Mouse (Mus musculus) E14TG2a.4 (cell line): Measurements from ENCODE around the gene Aarsd1.
A peak's percentile ranks its signal among the peaks of the same experiment; 100 is the strongest.
"Not testable (repeated sequence)": the region's sequence is repeated elsewhere in the genome, so short reads cannot be mapped to it uniquely, and the experiment has no call there.

ENCODE experiments used
- H3K27me3 ChIP-seq: 2 replicates; pipeline ENCODE4 v1.6.1; 2014; ENCODE audit warnings: low read length, control low read depth; ENCODE audit not compliant: insufficient read depth
- H3K36me3 ChIP-seq: 2 replicates; pipeline ENCODE4 v1.6.1; 2014; ENCODE audit warnings: low read length, control low read depth; ENCODE audit not compliant: insufficient read depth
- H3K4me1 ChIP-seq: replicated peaks from 2 replicates; pipeline ENCODE4 v1.6.1; 2014; ENCODE audit warnings: low read depth, low read length, control low read depth
- H3K4me3 ChIP-seq: replicated peaks from 2 replicates; pipeline ENCODE4 v1.5.1; 2014; ENCODE audit warnings: mild to moderate bottlenecking, low read length
- H3K9me3 ChIP-seq: 2 replicates; pipeline ENCODE4 v1.6.1; 2014; ENCODE audit warnings: low read length, control low read depth
- CTCF ChIP-seq: conservative IDR thresholded peaks from 2 replicates; pipeline ENCODE4 v1.5.1; 2014; ENCODE audit warnings: low read length
- NANOG ChIP-seq: IDR thresholded peaks from 2 replicates; pipeline ENCODE4 v1.6.1; 2014; ENCODE audit warnings: borderline replicate concordance, low read length, mixed read lengths
- POU5F1 ChIP-seq: IDR thresholded peaks from 2 replicates; pipeline ENCODE4 v1.6.1; 2014; ENCODE audit warnings: low read length, borderline replicate concordance

Aarsd1 gene

GRCm38 (mm10) chr11:101417101-101417855 lies at the start of gene Aarsd1:
Gene Aarsd1, minus strand, starts transcription at chr11:101417615.
- H3K4me3 ChIP-seq, result peak within 1 kb of the TSS; percentile 93
- no peaks in the 10 kb centered on the region for H3K9me3 ChIP-seq
- no peak for TF ChIP-seq POU5F1
- no peak for TF ChIP-seq CTCF
- no peak for TF ChIP-seq NANOG
- H3K36me3 ChIP-seq, result peaks cover 29% of the 10 kb centered on the region
- H3K4me1 ChIP-seq, result peaks cover 41% of the 10 kb centered on the region
- no peaks in the 10 kb centered on the region for H3K27me3 ChIP-seq

- H3K9me3 ChIP-seq, result not testable (repeated sequence)
- peaks cover 40% of the 10 kb centered on the region for H3K27me3 ChIP-seq
- H3K4me3 ChIP-seq, result peak overlapping the region; percentile 91
- peaks cover 82% of the 10 kb centered on the region for H3K4me1 ChIP-seq
- H3K36me3 ChIP-seq, result peaks cover 25% of the 10 kb centered on the region
Observed at GRCm38 (mm10) chr11:101466552-101466950, 49.1 kb upstream of the Aarsd1 start.

- Histone ChIP-seq H3K9me3 (no peaks in the 10 kb centered on the region), H3K4me1 (peaks cover 81% of the 10 kb centered on the region), H3K36me3 (peaks cover 26% of the 10 kb centered on the region), H3K27me3 (peaks cover 35% of the 10 kb centered on the region), H3K4me3 (peak within 1 kb of the TSS; percentile 91)
- TF ChIP-seq CTCF (no peak), NANOG (no peak), POU5F1 (no peak)
Observed at GRCm38 (mm10) chr11:101465869-101466551, 48.6 kb upstream of the Aarsd1 start, which contains the start of gene Vat1. Gene Vat1, minus strand, starts transcription at chr11:101466230.

GRCm38 (mm10) chr11:101465101-101465868 lies 47.9 kb upstream of the Aarsd1 start:
- H3K4me3 ChIP-seq, result peak overlapping the region; percentile 91
- H3K36me3 ChIP-seq, result peaks cover 29% of the 10 kb centered on the region
- H3K27me3 ChIP-seq, result peaks cover 28% of the 10 kb centered on the region
- H3K9me3 ChIP-seq, result no peaks in the 10 kb centered on the region
- no peak for TF ChIP-seq CTCF
- TF ChIP-seq NANOG, result no peak
- no peak for TF ChIP-seq POU5F1
- H3K4me1 ChIP-seq, result peaks cover 81% of the 10 kb centered on the region

GRCm38 (mm10) chr11:101464211-101465100 lies 47.0 kb upstream of the Aarsd1 start, which contains the start of gene Rnd2:
Gene Rnd2, plus strand, starts transcription at chr11:101464999.
- H3K27me3 ChIP-seq, result peaks cover 22% of the 10 kb centered on the region
- peaks cover 33% of the 10 kb centered on the region for H3K36me3 ChIP-seq
- peak within 1 kb of the TSS; percentile 91 for H3K4me3 ChIP-seq
- peaks cover 83% of the 10 kb centered on the region for H3K4me1 ChIP-seq
- no peaks in the 10 kb centered on the region for H3K9me3 ChIP-seq
- TF ChIP-seq NANOG (no peak), CTCF (no peak), POU5F1 (no peak)

- H3K4me1 ChIP-seq, result peaks cover 88% of the 10 kb centered on the region
- H3K36me3 ChIP-seq, result peaks cover 41% of the 10 kb centered on the region
- H3K27me3 ChIP-seq, result peaks cover 9% of the 10 kb centered on the region
- 0 out of 2 replicates have a peak overlapping the region, but pooled peaks have one; percentile 14 for H3K4me3 ChIP-seq
- H3K9me3 ChIP-seq, result no peaks in the 10 kb centered on the region
- TF ChIP-seq POU5F1 (no peak), NANOG (no peak), CTCF (no peak)
Observed at GRCm38 (mm10) chr11:101462583-101463440, 45.4 kb upstream of the Aarsd1 start.

GRCm38 (mm10) chr11:101462141-101462540 lies 44.7 kb upstream of the Aarsd1 start:
- no peak overlapping the region for H3K4me3 ChIP-seq
- peaks cover 88% of the 10 kb centered on the region for H3K4me1 ChIP-seq
- H3K36me3 ChIP-seq, result peaks cover 47% of the 10 kb centered on the region
- peaks cover 5% of the 10 kb centered on the region for H3K27me3 ChIP-seq
- no peaks in the 10 kb centered on the region for H3K9me3 ChIP-seq
- no peak for TF ChIP-seq POU5F1
